Mouse (Mus musculus): ENCODE data around the gene Pyroxd1. TPM values are rescaled to one million over a fixed set of nuclear protein-coding genes. Genes with fewer than 3 reads are reported as not detected.
A peak's percentile ranks its signal among the peaks of the same experiment; 100 is the strongest.

The Pyroxd1 gene
- polyA plus RNA-seq (2015; fragmentation: Nextera tagmentation; extraction: Ambion mirVana), result 21.5 and 25.2 TPM in 2 replicates

- H3K27me3 ChIP-seq, result no peaks in the 10 kb centered on the region
- ATAC-seq (replicated peaks), result peak; percentile 97
- WGBS, result under 1% methylated on average over 48 of the region's 48 CpGs
These were observed at the start of gene Pyroxd1 for GRCm38 (mm10) chr6:142345440-142346038. Gene Pyroxd1 (plus strand): TSS chr6:142345654.

GRCm38 (mm10) chr6:142298098-142298497 lies 47.4 kb upstream of the Pyroxd1 start, which contains the start of gene Iapp:
Gene Iapp (plus strand): TSS chr6:142298423.
- Histone ChIP-seq H3K9me3 (no peaks in the 10 kb centered on the region), H3K27ac (replicated peaks) (no peak within 1 kb of the TSS), H3K4me2 (replicated peaks) (no peak within 1 kb of the TSS), H3K4me1 (no peaks in the 10 kb centered on the region), H3K9ac (replicated peaks) (no peak within 1 kb of the TSS), H3K4me3 (no peak within 1 kb of the TSS), H3K36me3 (no peaks in the 10 kb centered on the region), H3K27me3 (no peaks in the 10 kb centered on the region)
- no peak for ATAC-seq (replicated peaks)
- WGBS, result 67% methylated on average over 4 of the region's 4 CpGs

More at GRCm38 (mm10) chr6:142345440-142346038, at the start of gene Pyroxd1:
- Histone ChIP-seq H3K9ac (replicated peaks) (peak within 1 kb of the TSS; percentile 67), H3K27ac (replicated peaks) (peak within 1 kb of the TSS; percentile 92), H3K4me2 (replicated peaks) (peak within 1 kb of the TSS; percentile 47), H3K36me3 (peaks cover 21% of the 10 kb centered on the region), H3K4me3 (peak within 1 kb of the TSS; percentile 95), H3K4me1 (peaks cover 12% of the 10 kb centered on the region), H3K9me3 (no peaks in the 10 kb centered on the region)

GRCm38 (mm10) chr6:142305076-142305475 lies 40.4 kb upstream of the Pyroxd1 start:
- no peak overlapping the region for H3K9ac ChIP-seq (replicated peaks)
- ATAC-seq (replicated peaks), result no peak
- no peaks in the 10 kb centered on the region for H3K27me3 ChIP-seq
- H3K36me3 ChIP-seq, result no peaks in the 10 kb centered on the region
- 0 out of 2 replicates have a peak, but pooled peaks cover 2% of the 10 kb centered on the region for H3K9me3 ChIP-seq
- no peaks in the 10 kb centered on the region for H3K4me1 ChIP-seq
- no peak overlapping the region for H3K27ac ChIP-seq (replicated peaks)
- no peak overlapping the region for H3K4me3 ChIP-seq
- no peak overlapping the region for H3K4me2 ChIP-seq (replicated peaks)

GRCm38 (mm10) chr6:142314285-142314684 lies 31.2 kb upstream of the Pyroxd1 start:
- Histone ChIP-seq H3K9me3 (0 out of 2 replicates have a peak, but pooled peaks cover 2% of the 10 kb centered on the region), H3K27me3 (no peaks in the 10 kb centered on the region), H3K4me1 (no peaks in the 10 kb centered on the region), H3K4me2 (replicated peaks) (no peak overlapping the region), H3K9ac (replicated peaks) (no peak overlapping the region), H3K36me3 (no peaks in the 10 kb centered on the region), H3K4me3 (no peak overlapping the region), H3K27ac (replicated peaks) (no peak overlapping the region)
- WGBS, result 88% methylated on average over 5 of the region's 5 CpGs
- ATAC-seq (replicated peaks), result no peak

GRCm38 (mm10) chr6:142317106-142317505 lies 28.3 kb upstream of the Pyroxd1 start:
- ATAC-seq (replicated peaks), result no peak
- Histone ChIP-seq H3K27me3 (no peaks in the 10 kb centered on the region), H3K4me3 (no peak overlapping the region), H3K4me1 (no peaks in the 10 kb centered on the region), H3K9ac (replicated peaks) (no peak overlapping the region), H3K27ac (replicated peaks) (no peak overlapping the region), H3K36me3 (no peaks in the 10 kb centered on the region), H3K9me3 (no peaks in the 10 kb centered on the region), H3K4me2 (replicated peaks) (no peak overlapping the region)

GRCm38 (mm10) chr6:142322881-142323280 lies 22.6 kb upstream of the Pyroxd1 start, which contains the start of gene Slco1a5:
Gene Slco1a5 (minus strand): TSS chr6:142322981.
- Histone ChIP-seq H3K27me3 (no peaks in the 10 kb centered on the region), H3K36me3 (no peaks in the 10 kb centered on the region), H3K9me3 (no peaks in the 10 kb centered on the region), H3K4me3 (no peak within 1 kb of the TSS), H3K9ac (replicated peaks) (no peak within 1 kb of the TSS), H3K27ac (replicated peaks) (no peak within 1 kb of the TSS), H3K4me2 (replicated peaks) (no peak within 1 kb of the TSS), H3K4me1 (no peaks in the 10 kb centered on the region)
- no peak for ATAC-seq (replicated peaks)
- 2% methylated on average over 4 of the region's 4 CpGs for WGBS

GRCm38 (mm10) chr6:142326598-142326997 lies 18.9 kb upstream of the Pyroxd1 start:
- 78% methylated on average over 3 of the region's 3 CpGs for whole genome bisulfite sequencing
- no peak for ATAC-seq (replicated peaks)
- Histone ChIP-seq H3K27me3 (no peaks in the 10 kb centered on the region), H3K36me3 (no peaks in the 10 kb centered on the region), H3K4me1 (no peaks in the 10 kb centered on the region), H3K4me3 (no peak overlapping the region), H3K9me3 (no peaks in the 10 kb centered on the region), H3K9ac (replicated peaks) (no peak overlapping the region), H3K4me2 (replicated peaks) (no peak overlapping the region), H3K27ac (replicated peaks) (no peak overlapping the region)

GRCm38 (mm10) chr6:142329201-142329600 lies 16.3 kb upstream of the Pyroxd1 start:
- Histone ChIP-seq H3K9ac (replicated peaks) (no peak overlapping the region), H3K4me3 (no peak overlapping the region), H3K4me1 (no peaks in the 10 kb centered on the region), H3K27me3 (no peaks in the 10 kb centered on the region), H3K27ac (replicated peaks) (no peak overlapping the region), H3K9me3 (no peaks in the 10 kb centered on the region), H3K4me2 (replicated peaks) (no peak overlapping the region), H3K36me3 (no peaks in the 10 kb centered on the region)
- no peak for ATAC-seq (replicated peaks)
- WGBS, result 48% methylated on average over 1 of the region's 1 CpGs

GRCm38 (mm10) chr6:142338961-142339360 lies 6.5 kb upstream of the Pyroxd1 start:
- ATAC-seq (replicated peaks), result no peak
- WGBS, result 57% methylated on average over 2 of the region's 2 CpGs
- H3K9me3 ChIP-seq, result no peaks in the 10 kb centered on the region
- H3K27me3 ChIP-seq, result no peaks in the 10 kb centered on the region
- no peaks in the 10 kb centered on the region for H3K4me1 ChIP-seq
- no peaks in the 10 kb centered on the region for H3K36me3 ChIP-seq
- no peak overlapping the region for H3K9ac ChIP-seq (replicated peaks)
- H3K4me2 ChIP-seq (replicated peaks), result no peak overlapping the region
- H3K4me3 ChIP-seq, result no peak overlapping the region
- no peak overlapping the region for H3K27ac ChIP-seq (replicated peaks)

- Histone ChIP-seq H3K4me1 (no peaks in the 10 kb centered on the region), H3K27ac (replicated peaks) (no peak overlapping the region), H3K4me2 (replicated peaks) (no peak overlapping the region), H3K36me3 (no peaks in the 10 kb centered on the region), H3K4me3 (no peak overlapping the region), H3K27me3 (no peaks in the 10 kb centered on the region), H3K9me3 (no peaks in the 10 kb centered on the region), H3K9ac (replicated peaks) (no peak overlapping the region)
- no peak for ATAC-seq (replicated peaks)
- 65% methylated on average over 2 of the region's 2 CpGs for WGBS
These were observed 5.9 kb upstream of the Pyroxd1 start for GRCm38 (mm10) chr6:142339576-142339975.

GRCm38 (mm10) chr6:142343561-142343960 lies 1.9 kb upstream of the Pyroxd1 start:
- no peak overlapping the region for H3K4me2 ChIP-seq (replicated peaks)
- no peaks in the 10 kb centered on the region for H3K9me3 ChIP-seq
- peaks cover 12% of the 10 kb centered on the region for H3K4me1 ChIP-seq
- ATAC-seq (replicated peaks), result no peak
- H3K9ac ChIP-seq (replicated peaks), result no peak overlapping the region
- H3K27ac ChIP-seq (replicated peaks), result no peak overlapping the region
- peaks cover 3% of the 10 kb centered on the region; the same call in 1 of the 2 replicates for H3K36me3 ChIP-seq
- 77% methylated on average over 2 of the region's 2 CpGs for WGBS
- H3K4me3 ChIP-seq, result no peak overlapping the region
- H3K27me3 ChIP-seq, result no peaks in the 10 kb centered on the region

- Histone ChIP-seq H3K36me3 (peaks cover 29% of the 10 kb centered on the region), H3K27me3 (no peaks in the 10 kb centered on the region), H3K4me1 (peaks cover 12% of the 10 kb centered on the region), H3K27ac (replicated peaks) (peak overlapping the region; percentile 92; the same call in 1 of the 2 replicates), H3K9ac (replicated peaks) (peak overlapping the region; percentile 67), H3K4me2 (replicated peaks) (peak overlapping the region; percentile 47), H3K4me3 (peak overlapping the region; percentile 95), H3K9me3 (no peaks in the 10 kb centered on the region)
- WGBS, result 61% methylated on average over 12 of the region's 12 CpGs
- no peak for ATAC-seq (replicated peaks)
These were observed 992 bp downstream of the Pyroxd1 start for GRCm38 (mm10) chr6:142346181-142347110.
